Mouse (Mus musculus) adrenal gland (tissue): ENCODE data around the gene Mss51.

Experiments used
- intact Hi-C: fragments of 180-260 bp; cut with DNase I; formaldehyde crosslinking; loops from one replicate; pipeline ENCODE4 v1.15.1; 2025

Gene Mss51

DNA sequence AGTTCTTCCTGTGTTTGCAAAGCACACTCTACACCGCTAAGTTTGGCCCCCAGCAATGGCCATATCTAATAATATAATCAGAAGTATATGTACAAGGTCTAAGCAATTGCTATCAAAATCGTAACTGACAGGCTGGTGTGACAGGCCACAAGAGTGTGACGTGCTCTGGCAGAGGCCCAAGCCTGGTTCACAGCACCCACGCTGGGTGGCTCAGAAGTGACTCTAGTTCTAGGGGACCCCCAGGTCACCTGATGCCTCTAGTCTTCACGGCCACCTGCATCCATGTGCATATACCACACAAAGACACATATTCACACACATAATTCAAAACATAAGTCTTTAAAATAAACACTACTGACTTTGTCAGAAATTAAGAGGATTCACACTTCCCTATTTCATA lies 43.8 kb downstream of the Mss51 start:
- intact Hi-C loops: no loop called here

DNA sequence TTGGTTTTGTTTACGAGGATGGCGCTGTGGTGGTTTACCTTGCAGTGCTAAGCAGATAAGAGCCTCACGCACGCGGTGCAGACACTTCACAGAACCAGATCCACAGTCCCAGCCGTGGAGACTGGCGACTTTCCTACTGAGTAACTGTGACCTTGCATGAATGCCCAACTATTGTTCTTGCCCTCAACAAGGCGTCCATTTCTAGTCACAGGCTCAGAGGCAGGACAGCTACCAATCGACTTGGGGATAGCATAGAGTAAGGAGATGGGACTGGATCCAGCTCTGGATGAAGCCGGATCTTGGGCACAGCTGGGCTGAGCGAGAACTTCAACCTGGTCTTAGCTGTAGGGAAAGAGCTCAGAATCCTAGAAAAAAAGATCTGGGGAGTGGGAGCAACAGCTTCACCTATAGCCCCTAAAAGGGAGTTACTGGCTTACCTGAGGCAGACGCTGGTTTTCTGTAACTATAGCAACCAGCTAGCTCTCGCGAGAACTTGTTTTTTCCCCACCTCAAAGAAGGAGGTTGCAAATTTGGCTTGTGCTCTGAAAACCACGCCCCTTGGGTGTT lies 44.9 kb downstream of the Mss51 start, which contains the start of gene Cfap70:
Gene Cfap70 (minus strand): TSS at position 462 of the 567 bp plus-strand sequence.
- intact Hi-C loops: no loop called here

DNA sequence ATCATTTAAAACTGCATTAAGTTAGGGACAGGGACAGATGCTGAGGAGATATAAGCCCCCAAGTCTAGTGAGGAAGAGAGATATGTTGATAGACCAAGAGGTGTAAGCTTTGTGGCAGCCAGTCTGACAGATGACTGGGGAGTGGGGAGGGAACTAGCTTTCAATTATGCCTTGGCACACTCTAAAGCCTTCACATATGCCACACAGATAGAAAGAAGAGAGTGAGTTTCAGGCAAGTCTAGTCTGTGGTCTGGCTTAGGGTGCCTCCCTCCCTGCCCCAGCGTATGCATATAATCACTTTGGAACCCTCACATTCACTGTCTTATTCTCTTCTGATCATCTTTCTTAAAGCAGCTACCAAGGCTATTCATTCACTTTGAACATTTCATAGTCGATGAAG lies 45.4 kb downstream of the Mss51 start:
- intact Hi-C loops: no loop called here

DNA sequence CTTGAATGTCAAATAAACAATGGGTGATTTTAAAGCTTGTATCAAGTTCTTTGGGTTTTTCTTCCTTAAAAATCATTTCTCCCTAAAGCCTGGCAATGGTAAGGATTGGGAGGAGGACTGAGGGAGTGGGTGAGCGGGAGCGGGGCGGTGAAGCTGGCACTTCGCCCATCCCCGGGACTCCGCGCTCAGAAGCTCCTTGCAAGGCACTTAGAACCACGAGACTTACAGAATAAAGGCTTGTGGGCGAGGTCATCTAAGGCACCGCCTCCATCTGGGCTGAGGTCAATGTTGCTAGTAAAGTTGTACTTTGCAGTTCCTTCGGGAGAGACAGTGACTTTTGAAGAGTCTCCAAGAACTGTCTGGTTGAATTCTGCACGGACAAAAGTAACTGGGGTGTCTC lies 49.5 kb downstream of the Mss51 start:
- intact Hi-C loops: no loop called here

GRCm38 (mm10) chr14:20442252-20442651 lies 54.4 kb downstream of the Mss51 start:
- intact Hi-C loops: no loop called here

DNA sequence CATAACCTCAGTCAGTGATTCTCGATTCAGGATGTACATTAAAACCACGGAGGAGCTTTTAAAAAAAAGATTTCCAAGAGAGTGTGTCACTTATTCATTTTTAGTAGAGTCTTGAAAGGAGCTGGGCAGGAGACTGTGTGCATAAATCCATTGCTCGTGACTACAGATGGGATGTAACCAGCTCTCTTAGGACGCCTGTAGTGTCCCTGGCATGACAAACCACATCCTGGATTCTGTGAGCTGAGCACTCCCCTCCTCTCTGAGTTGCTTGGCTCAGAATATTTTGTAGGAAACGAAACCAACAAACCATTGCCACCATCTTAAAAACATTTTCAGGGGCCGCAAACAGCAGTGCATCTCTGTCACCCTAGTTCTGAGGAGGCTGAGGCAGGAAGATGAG lies 59.7 kb downstream of the Mss51 start:
- intact Hi-C loops: no loop called here
